Mouse (Mus musculus): ENCODE results near the gene Slc25a11.

DNA sequence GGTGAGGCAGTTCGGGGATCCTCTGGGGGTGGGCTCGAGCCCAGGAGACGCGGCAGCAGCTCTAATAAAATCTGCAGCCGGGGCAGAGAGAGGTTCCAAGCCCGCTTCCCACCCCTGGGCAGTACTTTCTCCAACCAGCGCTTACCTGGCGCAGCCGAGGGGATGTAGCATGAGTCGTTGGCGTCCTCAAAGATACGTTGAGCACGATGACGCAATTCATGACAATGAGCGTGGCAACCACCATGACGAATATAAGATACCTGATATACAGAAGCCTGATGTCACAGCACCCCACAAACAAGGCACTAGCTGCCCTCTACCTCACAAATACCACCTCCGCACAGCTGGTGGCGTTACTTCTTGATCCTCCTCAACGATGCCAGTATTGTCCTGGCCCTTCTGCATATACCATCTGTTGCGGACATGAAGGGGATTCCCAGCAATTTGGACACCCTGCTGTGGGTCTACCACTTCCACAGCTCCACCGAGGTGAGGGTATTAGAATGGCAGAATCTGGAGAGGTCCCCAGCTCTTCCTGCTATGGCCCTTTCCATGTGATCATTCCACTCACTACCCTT lies 31.7 kb downstream of the Slc25a11 start, which contains the start of gene 4930544D05Rik:
- TF ChIP-seq CTCF (IDR thresholded peaks at IDR 0.05; ENCODE audit: low read depth, low read length), result no peak
- TF ChIP-seq POLR2A (IDR thresholded peaks at IDR 0.05; ENCODE audit: extremely low read depth, insufficient read depth, low read length), result no peak
